Mouse (Mus musculus): Measurements from ENCODE around the gene Grifin. TPM values are rescaled to one million over a fixed set of nuclear protein-coding genes. Genes with fewer than 3 reads are reported as not detected.

Gene Grifin
- not detected in 2 replicates for polyA plus RNA-seq (2012; rRNA removed; ENCODE audit: low replicate concordance)

GRCm38 (mm10) chr5:140564896-140565295, at the start of gene Grifin:
TSS of gene Grifin (minus strand) at chr5:140565071.

GRCm38 (mm10) chr5:140607001-140607835, 42.3 kb upstream of the Grifin start, which contains the start of gene Lfng:
TSS of gene Lfng (plus strand) at chr5:140607320.

Other genes with a start within 250 kb of the Grifin start
- 20.4 and 24.1 TPM in 2 replicates for gene Mad1l1, start 243.5 kb downstream of the Grifin start, polyA plus RNA-seq (2012; rRNA removed; ENCODE audit: low replicate concordance)
- gene Nudt1, start 243.4 kb downstream of the Grifin start, polyA plus RNA-seq (2012; rRNA removed; ENCODE audit: low replicate concordance) = 5.1 and 9.3 TPM in 2 replicates
- 6.8 and 8.4 TPM in 2 replicates for gene Mrm2, start 233.2 kb downstream of the Grifin start, polyA plus RNA-seq (2012; rRNA removed; ENCODE audit: low replicate concordance)
- 20.7 and 31.9 TPM in 2 replicates for gene Snx8, start 175.8 kb downstream of the Grifin start, polyA plus RNA-seq (2012; rRNA removed; ENCODE audit: low replicate concordance)
- gene Eif3b, start 145.7 kb downstream of the Grifin start, polyA plus RNA-seq (2012; rRNA removed; ENCODE audit: low replicate concordance) = 77.0 and 77.6 TPM in 2 replicates
- not detected in 2 replicates for gene Gm4869, start 119.4 kb downstream of the Grifin start, polyA plus RNA-seq (2012; rRNA removed; ENCODE audit: low replicate concordance)
- gene Chst12, start 59.5 kb downstream of the Grifin start, polyA plus RNA-seq (2012; rRNA removed; ENCODE audit: low replicate concordance) = 48.9 and 67.5 TPM in 2 replicates
- gene Lfng, start 42.2 kb upstream of the Grifin start, polyA plus RNA-seq (2012; rRNA removed; ENCODE audit: low replicate concordance) = 172 and 370 TPM in 2 replicates
- 48.4 and 132 TPM in 2 replicates for gene Ttyh3, start 84.0 kb upstream of the Grifin start, polyA plus RNA-seq (2012; rRNA removed; ENCODE audit: low replicate concordance)
- gene Iqce, start 137.3 kb upstream of the Grifin start, polyA plus RNA-seq (2012; rRNA removed; ENCODE audit: low replicate concordance) = 18.6 and 19.3 TPM in 2 replicates
- gene Brat1, start 139.9 kb upstream of the Grifin start, polyA plus RNA-seq (2012; rRNA removed; ENCODE audit: low replicate concordance) = 32.6 and 50.8 TPM in 2 replicates
- 4.2 and 7.4 TPM in 2 replicates for gene Amz1, start 159.1 kb upstream of the Grifin start, polyA plus RNA-seq (2012; rRNA removed; ENCODE audit: low replicate concordance)